Mouse (Mus musculus): ENCODE measurements around the gene Olfr740. TPM values are rescaled to one million over a fixed set of nuclear protein-coding genes. Genes with fewer than 3 reads are reported as not detected.

The Olfr740 gene
- polyA plus RNA-seq (2012; rRNA removed), result not detected in 2 replicates

GRCm38 (mm10) chr14:50445245-50445644, at the start of gene Olfr740:
Gene Olfr740, plus strand, starts transcription at chr14:50445545.
- no peaks in the 10 kb centered on the region for H3K27me3 ChIP-seq (ENCODE audit: control insufficient read depth, insufficient read depth, low read length)
- H3K4me1 ChIP-seq (ENCODE audit: control insufficient read depth, insufficient read depth, insufficient read length, low read length), result no peaks in the 10 kb centered on the region
- no peak within 1 kb of the TSS for H3K27ac ChIP-seq (ENCODE audit: insufficient read depth, low read depth, low read length)
- TF ChIP-seq CTCF (IDR thresholded peaks at IDR 0.05; ENCODE audit: extremely low read depth, insufficient read length, insufficient replicate concordance, low read depth, low read length) (no peak), POLR2A (IDR thresholded peaks at IDR 0.05; ENCODE audit: low read depth, low read length) (no peak)
- H3K4me3 ChIP-seq (ENCODE audit: low read depth, low read length), result no peak within 1 kb of the TSS
- no peaks in the 10 kb centered on the region for H3K36me3 ChIP-seq (ENCODE audit: control insufficient read depth, insufficient read depth, low read length)
- WGBS, result 76% methylated on average over 3 of the region's 3 CpGs

- H3K36me3 ChIP-seq (ENCODE audit: control insufficient read depth, insufficient read depth, low read length), result no peaks in the 10 kb centered on the region
- 73% methylated on average over 1 of the region's 1 CpGs for WGBS
- H3K27ac ChIP-seq (ENCODE audit: insufficient read depth, low read depth, low read length), result no peak within 1 kb of the TSS
- no peaks in the 10 kb centered on the region for H3K27me3 ChIP-seq (ENCODE audit: control insufficient read depth, insufficient read depth, low read length)
- no peak for TF ChIP-seq CTCF (IDR thresholded peaks at IDR 0.05; ENCODE audit: extremely low read depth, insufficient read length, insufficient replicate concordance, low read depth, low read length)
- TF ChIP-seq POLR2A (IDR thresholded peaks at IDR 0.05; ENCODE audit: low read depth, low read length), result no peak
- H3K4me3 ChIP-seq (ENCODE audit: low read depth, low read length), result no peak within 1 kb of the TSS
- no peaks in the 10 kb centered on the region for H3K4me1 ChIP-seq (ENCODE audit: control insufficient read depth, insufficient read depth, insufficient read length, low read length)
Observed at GRCm38 (mm10) chr14:50407268-50407667, 38.1 kb upstream of the Olfr740 start, which contains the start of gene Olfr738. Gene Olfr738, plus strand, starts transcription at chr14:50407568.

- Histone ChIP-seq H3K4me1 (ENCODE audit: control insufficient read depth, insufficient read depth, insufficient read length, low read length) (no peaks in the 10 kb centered on the region), H3K4me3 (ENCODE audit: low read depth, low read length) (no peak within 1 kb of the TSS), H3K27me3 (ENCODE audit: control insufficient read depth, insufficient read depth, low read length) (no peaks in the 10 kb centered on the region), H3K27ac (ENCODE audit: insufficient read depth, low read depth, low read length) (no peak within 1 kb of the TSS), H3K36me3 (ENCODE audit: control insufficient read depth, insufficient read depth, low read length) (no peaks in the 10 kb centered on the region)
- 62% methylated on average over 2 of the region's 2 CpGs for WGBS
- no peak for TF ChIP-seq CTCF (IDR thresholded peaks at IDR 0.05; ENCODE audit: extremely low read depth, insufficient read length, insufficient replicate concordance, low read depth, low read length)
- TF ChIP-seq POLR2A (IDR thresholded peaks at IDR 0.05; ENCODE audit: low read depth, low read length), result no peak
Observed at GRCm38 (mm10) chr14:50418326-50418725, 27.0 kb upstream of the Olfr740 start, which contains the start of gene Olfr739. Gene Olfr739, plus strand, starts transcription at chr14:50418626.

- WGBS, result 65% methylated on average over 2 of the region's 2 CpGs
- Histone ChIP-seq H3K27me3 (ENCODE audit: control insufficient read depth, insufficient read depth, low read length) (no peaks in the 10 kb centered on the region), H3K4me1 (ENCODE audit: control insufficient read depth, insufficient read depth, insufficient read length, low read length) (no peaks in the 10 kb centered on the region), H3K36me3 (ENCODE audit: control insufficient read depth, insufficient read depth, low read length) (no peaks in the 10 kb centered on the region), H3K4me3 (ENCODE audit: low read depth, low read length) (no peak within 1 kb of the TSS), H3K27ac (ENCODE audit: insufficient read depth, low read depth, low read length) (no peak within 1 kb of the TSS)
- no peak for TF ChIP-seq CTCF (IDR thresholded peaks at IDR 0.05; ENCODE audit: extremely low read depth, insufficient read length, insufficient replicate concordance, low read depth, low read length)
- no peak for TF ChIP-seq POLR2A (IDR thresholded peaks at IDR 0.05; ENCODE audit: low read depth, low read length)
Observed at GRCm38 (mm10) chr14:50472438-50472837, 27.1 kb downstream of the Olfr740 start, which contains the start of gene Olfr741. Gene Olfr741, plus strand, starts transcription at chr14:50472738.

- Histone ChIP-seq H3K4me3 (ENCODE audit: low read depth, low read length) (no peak overlapping the region), H3K27me3 (ENCODE audit: control insufficient read depth, insufficient read depth, low read length) (no peaks in the 10 kb centered on the region), H3K27ac (ENCODE audit: insufficient read depth, low read depth, low read length) (no peak overlapping the region), H3K36me3 (ENCODE audit: control insufficient read depth, insufficient read depth, low read length) (no peaks in the 10 kb centered on the region), H3K4me1 (ENCODE audit: control insufficient read depth, insufficient read depth, insufficient read length, low read length) (no peaks in the 10 kb centered on the region)
- TF ChIP-seq CTCF (IDR thresholded peaks at IDR 0.05; ENCODE audit: extremely low read depth, insufficient read length, insufficient replicate concordance, low read depth, low read length) (no peak), POLR2A (IDR thresholded peaks at IDR 0.05; ENCODE audit: low read depth, low read length) (no peak)
- 70% methylated on average over 2 of the region's 2 CpGs for WGBS
Observed at GRCm38 (mm10) chr14:50478406-50478805, 33.1 kb downstream of the Olfr740 start.

- 38% methylated on average over 2 of the region's 2 CpGs for WGBS
- H3K36me3 ChIP-seq (ENCODE audit: control insufficient read depth, insufficient read depth, low read length), result no peaks in the 10 kb centered on the region
- H3K27me3 ChIP-seq (ENCODE audit: control insufficient read depth, insufficient read depth, low read length), result no peaks in the 10 kb centered on the region
- H3K27ac ChIP-seq (ENCODE audit: insufficient read depth, low read depth, low read length), result no peak within 1 kb of the TSS
- H3K4me3 ChIP-seq (ENCODE audit: low read depth, low read length), result no peak within 1 kb of the TSS
- TF ChIP-seq POLR2A (IDR thresholded peaks at IDR 0.05; ENCODE audit: low read depth, low read length) (no peak), CTCF (IDR thresholded peaks at IDR 0.05; ENCODE audit: extremely low read depth, insufficient read length, insufficient replicate concordance, low read depth, low read length) (no peak)
- H3K4me1 ChIP-seq (ENCODE audit: control insufficient read depth, insufficient read depth, insufficient read length, low read length), result no peaks in the 10 kb centered on the region
Observed at GRCm38 (mm10) chr14:50503300-50503699, 58.0 kb downstream of the Olfr740 start, which contains the start of gene Olfr742. Gene Olfr742, plus strand, starts transcription at chr14:50503600.

Other genes starting within 250 kb of the Olfr740 start
- not detected in 2 replicates for gene Olfr731, start 203.7 kb upstream of the Olfr740 start, polyA plus RNA-seq (2012; rRNA removed)
- gene Olfr732, start 161.3 kb upstream of the Olfr740 start, polyA plus RNA-seq (2012; rRNA removed), result not detected in 2 replicates
- gene Olfr733, start 144.0 kb upstream of the Olfr740 start, polyA plus RNA-seq (2012; rRNA removed), result not detected in 2 replicates
- gene Olfr734, start 118.8 kb upstream of the Olfr740 start, polyA plus RNA-seq (2012; rRNA removed), result not detected in 2 replicates
- gene Olfr735, start 96.7 kb upstream of the Olfr740 start, polyA plus RNA-seq (2012; rRNA removed), result not detected in 2 replicates
- gene Tlr11, start 87.6 kb upstream of the Olfr740 start, polyA plus RNA-seq (2012; rRNA removed), result 0.13 and 0.24 TPM in 2 replicates
- gene Olfr736, start 64.4 kb upstream of the Olfr740 start, polyA plus RNA-seq (2012; rRNA removed), result not detected in 2 replicates
- not detected in 2 replicates for gene Olfr738, start 38.0 kb upstream of the Olfr740 start, polyA plus RNA-seq (2012; rRNA removed)
- gene Olfr739, start 26.9 kb upstream of the Olfr740 start, polyA plus RNA-seq (2012; rRNA removed), result not detected in 2 replicates
- gene Olfr741, start 27.2 kb downstream of the Olfr740 start, polyA plus RNA-seq (2012; rRNA removed), result not detected in 2 replicates
- not detected in 2 replicates for gene Olfr742, start 58.1 kb downstream of the Olfr740 start, polyA plus RNA-seq (2012; rRNA removed)
- gene Olfr743, start 76.3 kb downstream of the Olfr740 start, polyA plus RNA-seq (2012; rRNA removed), result not detected in 2 replicates
- gene Olfr744, start 169.3 kb downstream of the Olfr740 start, polyA plus RNA-seq (2012; rRNA removed), result not detected in 2 replicates
- not detected in 2 replicates for gene Olfr745, start 193.8 kb downstream of the Olfr740 start, polyA plus RNA-seq (2012; rRNA removed)
- gene Olfr746, start 201.5 kb downstream of the Olfr740 start, polyA plus RNA-seq (2012; rRNA removed), result not detected in 2 replicates
- not detected in 2 replicates for gene Olfr747, start 247.7 kb downstream of the Olfr740 start, polyA plus RNA-seq (2012; rRNA removed)

Data from small intestine, adult 2 months (tissue).